Mouse (Mus musculus): ENCODE results near the gene Hexa. TPM values are rescaled to one million over a fixed set of nuclear protein-coding genes. Genes with fewer than 3 reads are reported as not detected.

Gene Hexa
- total and polyA plus RNA-seq, 2 experiments from 2014 or later = 42.2 to 90.9 TPM

DNA sequence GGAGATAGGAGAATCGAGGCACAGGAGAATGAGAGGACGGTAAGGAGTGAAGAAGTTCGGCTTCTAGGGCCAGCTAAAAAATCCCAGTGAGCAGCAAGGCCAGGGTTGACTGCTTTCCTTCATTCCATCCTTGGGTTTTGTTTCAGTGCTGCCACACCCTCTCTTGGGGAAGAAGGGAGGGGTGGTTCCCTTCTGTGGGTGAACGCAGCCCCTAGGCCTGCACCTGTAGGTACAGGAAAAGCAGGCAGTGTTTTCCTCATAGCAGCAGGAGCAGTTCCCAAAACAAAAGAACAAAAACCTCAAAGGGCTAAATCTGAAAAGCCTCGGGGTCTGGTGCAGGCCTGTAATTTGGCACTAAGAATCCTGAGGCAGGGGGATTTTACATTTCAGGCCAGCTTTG is 7.7 kb upstream of the Hexa start:
- DNase-seq (ENCODE audit: low spot score) = no peak
- H3K4me1 ChIP-seq (ENCODE audit: control insufficient read depth, insufficient read depth) = no peaks in the 10 kb centered on the region
- no peaks in the 10 kb centered on the region for H3K9me3 ChIP-seq (replicated peaks; ENCODE audit: control insufficient read depth, low read length)
- no peak overlapping the region for H3K4me2 ChIP-seq (ENCODE audit: low read depth, low read length)
- H3K27me3 ChIP-seq (ENCODE audit: control insufficient read depth, insufficient read depth, low read length) = no peaks in the 10 kb centered on the region
- H3K27ac ChIP-seq (ENCODE audit: low read depth) = no peak overlapping the region
- no peak for TF ChIP-seq CTCF (IDR thresholded peaks at IDR 0.05; ENCODE audit: low read depth)
- TF ChIP-seq EP300 (IDR thresholded peaks at IDR 0.05; ENCODE audit: low read depth) = no peak
- WGBS = 60% methylated on average over 5 of the region's 5 CpGs
- H3K36me3 ChIP-seq (replicated peaks; ENCODE audit: control insufficient read depth, insufficient read depth, low read length) = no peaks in the 10 kb centered on the region
- ATAC-seq (ENCODE audit: insufficient read depth, low read depth) = no peak
- no peak overlapping the region for H3K4me3 ChIP-seq (ENCODE audit: low read depth, low read length)
- H3K9ac ChIP-seq (replicated peaks; ENCODE audit: low read depth, low read length) = no peak overlapping the region

DNA sequence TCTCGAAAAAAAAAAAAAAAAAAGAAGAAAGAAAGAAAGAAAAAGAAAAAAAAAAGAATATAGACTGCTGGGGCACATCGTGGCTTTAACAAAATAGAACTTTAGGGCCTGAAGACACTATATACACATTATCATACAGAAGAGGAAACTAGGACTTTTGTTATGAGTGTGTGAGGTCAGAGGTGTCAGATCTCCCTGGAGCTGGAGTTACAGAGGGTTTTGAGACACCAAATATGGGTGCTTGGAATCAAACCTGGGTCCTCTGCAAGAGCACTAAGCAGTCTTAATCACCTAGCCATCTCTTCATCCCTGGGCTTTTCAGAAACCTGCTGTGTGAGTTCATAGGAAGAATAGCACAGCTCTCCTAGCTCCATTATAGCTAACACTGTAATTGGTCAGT is 5.9 kb upstream of the Hexa start:
- ATAC-seq (ENCODE audit: insufficient read depth, low read depth) (no peak), DNase-seq (ENCODE audit: low spot score) (no peak)
- Histone ChIP-seq H3K36me3 (replicated peaks; ENCODE audit: control insufficient read depth, insufficient read depth, low read length) (no peaks in the 10 kb centered on the region), H3K9me3 (replicated peaks; ENCODE audit: control insufficient read depth, low read length) (no peaks in the 10 kb centered on the region), H3K27me3 (ENCODE audit: control insufficient read depth, insufficient read depth, low read length) (no peaks in the 10 kb centered on the region), H3K27ac (ENCODE audit: low read depth) (no peak overlapping the region), H3K4me3 (ENCODE audit: low read depth, low read length) (no peak overlapping the region), H3K4me1 (ENCODE audit: control insufficient read depth, insufficient read depth) (no peaks in the 10 kb centered on the region), H3K9ac (replicated peaks; ENCODE audit: low read depth, low read length) (no peak overlapping the region), H3K4me2 (ENCODE audit: low read depth, low read length) (no peak overlapping the region)
- WGBS = 76% methylated on average over 2 of the region's 2 CpGs
- TF ChIP-seq EP300 (IDR thresholded peaks at IDR 0.05; ENCODE audit: low read depth) (no peak), CTCF (IDR thresholded peaks at IDR 0.05; ENCODE audit: low read depth) (no peak)

DNA sequence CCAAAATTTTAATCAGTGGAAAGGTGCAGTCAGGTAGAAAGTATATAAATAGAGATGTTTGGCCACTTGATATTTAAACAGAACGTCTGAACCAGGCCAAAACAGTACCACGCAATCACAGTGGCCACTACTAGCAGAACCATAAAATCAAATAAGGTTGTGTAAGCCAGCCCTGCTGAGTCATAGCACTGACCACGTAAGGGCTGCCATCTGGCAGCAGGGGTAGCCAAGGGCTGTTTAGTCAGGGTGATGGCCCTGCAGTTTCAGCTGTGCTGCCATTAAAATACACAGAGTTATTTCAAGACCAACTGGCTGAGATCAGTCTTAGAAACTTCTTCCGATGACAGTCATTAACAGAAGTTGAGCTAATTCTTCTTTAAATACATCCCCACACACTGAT is 5.5 kb upstream of the Hexa start:
- ATAC-seq (ENCODE audit: insufficient read depth, low read depth) = no peak
- H3K9ac ChIP-seq (replicated peaks; ENCODE audit: low read depth, low read length) = no peak overlapping the region
- H3K4me2 ChIP-seq (ENCODE audit: low read depth, low read length) = no peak overlapping the region
- 68% methylated on average over 4 of the region's 4 CpGs for WGBS
- no peaks in the 10 kb centered on the region for H3K36me3 ChIP-seq (replicated peaks; ENCODE audit: control insufficient read depth, insufficient read depth, low read length)
- no peak for TF ChIP-seq EP300 (IDR thresholded peaks at IDR 0.05; ENCODE audit: low read depth)
- no peak for TF ChIP-seq CTCF (IDR thresholded peaks at IDR 0.05; ENCODE audit: low read depth)
- H3K4me1 ChIP-seq (ENCODE audit: control insufficient read depth, insufficient read depth) = no peaks in the 10 kb centered on the region
- H3K9me3 ChIP-seq (replicated peaks; ENCODE audit: control insufficient read depth, low read length) = no peaks in the 10 kb centered on the region
- H3K4me3 ChIP-seq (ENCODE audit: low read depth, low read length) = no peak overlapping the region
- H3K27ac ChIP-seq (ENCODE audit: low read depth) = no peak overlapping the region
- no peaks in the 10 kb centered on the region for H3K27me3 ChIP-seq (ENCODE audit: control insufficient read depth, insufficient read depth, low read length)
- no peak for DNase-seq (ENCODE audit: low spot score)

DNA sequence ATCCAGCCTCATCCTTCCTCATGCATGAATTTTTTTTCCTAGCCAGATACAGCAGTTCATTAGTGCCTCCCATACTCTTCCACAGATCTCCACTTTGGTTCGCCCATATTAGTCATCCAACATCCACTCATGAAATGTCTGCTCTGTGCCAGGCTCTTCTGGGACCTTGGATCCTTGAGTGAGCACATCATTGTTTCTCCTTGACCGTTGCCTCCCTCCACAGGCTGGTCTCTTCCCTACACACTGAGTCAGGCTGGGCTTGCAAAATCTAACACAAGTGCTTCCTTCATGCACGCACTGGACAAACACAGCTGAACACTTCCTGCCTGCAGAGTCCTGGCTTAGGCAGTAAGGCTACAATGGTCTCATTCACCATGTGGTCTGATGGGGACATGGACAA is 1.7 kb upstream of the Hexa start:
- 64% methylated on average over 3 of the region's 3 CpGs for WGBS
- Histone ChIP-seq H3K4me2 (ENCODE audit: low read depth, low read length) (no peak overlapping the region), H3K36me3 (replicated peaks; ENCODE audit: control insufficient read depth, insufficient read depth, low read length) (no peaks in the 10 kb centered on the region), H3K9me3 (replicated peaks; ENCODE audit: control insufficient read depth, low read length) (no peaks in the 10 kb centered on the region), H3K4me1 (ENCODE audit: control insufficient read depth, insufficient read depth) (peaks cover 19% of the 10 kb centered on the region), H3K9ac (replicated peaks; ENCODE audit: low read depth, low read length) (no peak overlapping the region), H3K27ac (ENCODE audit: low read depth) (no peak overlapping the region), H3K4me3 (ENCODE audit: low read depth, low read length) (no peak overlapping the region), H3K27me3 (ENCODE audit: control insufficient read depth, insufficient read depth, low read length) (no peaks in the 10 kb centered on the region)
- DNase-seq (ENCODE audit: low spot score) (no peak), ATAC-seq (ENCODE audit: insufficient read depth, low read depth) (peak; percentile 42; the same call in 1 of the 2 replicates)
- TF ChIP-seq CTCF (IDR thresholded peaks at IDR 0.05; ENCODE audit: low read depth) (peak; percentile 20), EP300 (IDR thresholded peaks at IDR 0.05; ENCODE audit: low read depth) (no peak)

DNA sequence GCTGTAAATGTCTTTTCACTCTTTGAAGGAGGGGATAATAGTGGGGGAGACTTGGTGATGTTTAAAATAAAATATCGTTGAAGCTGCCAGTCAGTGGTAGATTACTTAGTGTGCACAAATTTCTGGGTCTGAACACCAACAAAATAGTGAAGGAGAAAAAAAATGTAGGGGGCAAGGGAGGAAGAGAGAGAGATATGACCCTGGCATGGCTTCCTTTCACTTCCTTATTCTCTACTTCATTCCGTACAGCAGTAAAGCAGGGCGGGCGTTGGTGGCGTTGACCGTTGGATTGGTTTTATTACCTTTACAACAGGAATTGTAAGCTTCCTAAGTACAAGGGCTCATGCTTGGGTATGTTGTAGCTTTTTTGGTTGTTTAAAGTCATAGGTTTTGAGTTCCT is 2.3 kb downstream of the Hexa start:
- Histone ChIP-seq H3K36me3 (replicated peaks; ENCODE audit: control insufficient read depth, insufficient read depth, low read length) (no peaks in the 10 kb centered on the region), H3K4me1 (ENCODE audit: control insufficient read depth, insufficient read depth) (peaks cover 19% of the 10 kb centered on the region), H3K4me2 (ENCODE audit: low read depth, low read length) (no peak overlapping the region), H3K4me3 (ENCODE audit: low read depth, low read length) (no peak overlapping the region), H3K27ac (ENCODE audit: low read depth) (no peak overlapping the region), H3K9ac (replicated peaks; ENCODE audit: low read depth, low read length) (no peak overlapping the region), H3K9me3 (replicated peaks; ENCODE audit: control insufficient read depth, low read length) (no peaks in the 10 kb centered on the region), H3K27me3 (ENCODE audit: control insufficient read depth, insufficient read depth, low read length) (no peaks in the 10 kb centered on the region)
- ATAC-seq (ENCODE audit: insufficient read depth, low read depth) (no peak), DNase-seq (ENCODE audit: low spot score) (no peak)
- TF ChIP-seq EP300 (IDR thresholded peaks at IDR 0.05; ENCODE audit: low read depth) = no peak
- 86% methylated on average over 6 of the region's 6 CpGs for WGBS

DNA sequence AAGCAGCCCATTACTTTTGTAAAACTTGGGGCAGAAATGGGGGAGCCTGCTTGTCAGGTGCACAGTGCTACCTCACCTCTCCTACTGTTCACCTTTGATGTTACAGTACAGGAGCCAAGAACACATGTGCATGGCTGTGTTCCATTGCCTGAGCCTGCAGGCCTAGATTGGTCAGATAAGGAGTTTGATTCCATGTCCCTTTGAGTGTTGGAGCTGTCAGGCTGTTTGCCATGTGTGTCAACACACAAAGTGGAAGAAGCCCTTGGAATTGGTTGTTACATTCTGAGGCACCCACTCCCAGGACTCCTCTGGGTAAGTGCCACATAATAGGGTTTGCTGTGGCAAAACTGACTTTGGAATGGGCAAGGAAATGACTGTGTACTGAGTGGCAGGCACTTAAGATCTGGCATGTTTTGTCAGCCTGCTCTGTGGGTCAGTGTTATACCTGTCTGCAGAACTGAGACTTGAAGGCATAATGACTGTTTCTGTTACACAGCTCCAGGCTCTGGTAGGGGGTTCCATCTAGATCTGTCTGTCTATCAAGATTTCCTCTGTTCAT is 3.5 kb downstream of the Hexa start:
- Histone ChIP-seq H3K27me3 (ENCODE audit: control insufficient read depth, insufficient read depth, low read length) (no peaks in the 10 kb centered on the region), H3K9me3 (replicated peaks; ENCODE audit: control insufficient read depth, low read length) (no peaks in the 10 kb centered on the region), H3K4me3 (ENCODE audit: low read depth, low read length) (no peak overlapping the region), H3K27ac (ENCODE audit: low read depth) (no peak overlapping the region), H3K4me2 (ENCODE audit: low read depth, low read length) (no peak overlapping the region), H3K36me3 (replicated peaks; ENCODE audit: control insufficient read depth, insufficient read depth, low read length) (no peaks in the 10 kb centered on the region), H3K9ac (replicated peaks; ENCODE audit: low read depth, low read length) (no peak overlapping the region), H3K4me1 (ENCODE audit: control insufficient read depth, insufficient read depth) (peaks cover 19% of the 10 kb centered on the region)
- DNase-seq (ENCODE audit: low spot score) (no peak), ATAC-seq (ENCODE audit: insufficient read depth, low read depth) (no peak)
- TF ChIP-seq EP300 (IDR thresholded peaks at IDR 0.05; ENCODE audit: low read depth) = no peak
- no peak for TF ChIP-seq CTCF (IDR thresholded peaks at IDR 0.05; ENCODE audit: low read depth)
